Mouse (Mus musculus): ENCODE measurements around the gene Tedc2.

The Tedc2 gene

DNA sequence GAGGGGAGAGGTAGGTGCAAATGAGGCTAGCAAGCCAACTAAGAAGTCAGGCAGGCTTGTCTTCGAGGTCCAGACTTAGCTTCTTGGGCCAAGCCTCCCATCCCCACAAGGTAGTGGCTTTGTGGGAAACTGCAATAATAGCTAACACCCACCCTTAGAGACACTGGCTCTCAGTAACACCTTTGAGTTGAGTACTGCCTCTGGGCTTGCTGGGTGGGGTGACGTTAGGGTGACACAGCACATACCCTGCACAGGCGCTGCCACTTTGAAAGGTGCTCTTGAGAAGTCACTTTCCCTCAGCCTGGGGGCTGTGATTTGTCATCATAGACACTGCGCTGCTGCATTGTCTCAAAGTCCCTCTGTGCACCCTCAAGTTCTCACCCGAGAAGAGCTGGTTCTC lies 26.9 kb downstream of the Tedc2 start:
- no peak for DNase-seq (ENCODE audit: low spot score)

DNA sequence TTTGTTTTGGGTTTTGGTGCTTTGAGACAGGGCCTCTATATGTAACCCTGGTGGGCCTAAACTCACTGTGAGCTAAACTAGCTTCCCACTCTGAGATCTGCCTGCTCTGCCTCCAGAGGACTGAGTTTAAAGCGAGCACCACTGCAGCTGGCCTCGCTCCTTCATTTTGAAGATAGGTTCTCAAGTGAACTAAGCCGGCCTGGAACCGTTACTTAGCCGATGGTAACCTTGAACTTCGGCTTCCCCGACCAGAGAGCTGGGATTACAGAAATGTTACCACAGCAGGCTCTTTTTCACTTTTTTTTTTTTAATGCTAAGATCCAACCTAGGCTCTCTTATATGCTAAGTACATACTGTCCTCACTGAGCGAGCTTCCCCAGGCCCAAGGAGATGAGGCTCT lies 27.4 kb downstream of the Tedc2 start:
- DNase-seq (ENCODE audit: low spot score) = no peak

DNA sequence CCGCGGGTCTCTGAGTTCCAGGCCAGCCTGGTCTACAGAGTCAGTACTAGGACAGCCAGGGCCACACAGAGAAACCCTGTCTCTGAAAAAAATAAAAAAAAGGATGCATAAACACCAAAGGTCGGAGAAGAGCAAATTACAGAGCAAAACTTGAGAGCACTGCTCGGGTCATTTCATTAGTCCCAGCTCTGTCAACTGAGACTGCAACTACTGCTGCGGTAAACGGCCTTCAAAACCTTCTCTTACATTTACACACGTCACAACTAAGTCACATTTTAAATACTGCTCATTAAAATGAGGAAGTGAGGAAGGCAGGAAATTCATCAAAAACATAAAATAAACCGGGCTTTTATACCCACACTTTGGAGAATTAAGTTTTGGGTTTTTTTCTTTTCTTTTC lies 27.8 kb downstream of the Tedc2 start:
- DNase-seq (ENCODE audit: low spot score) = no peak

DNA sequence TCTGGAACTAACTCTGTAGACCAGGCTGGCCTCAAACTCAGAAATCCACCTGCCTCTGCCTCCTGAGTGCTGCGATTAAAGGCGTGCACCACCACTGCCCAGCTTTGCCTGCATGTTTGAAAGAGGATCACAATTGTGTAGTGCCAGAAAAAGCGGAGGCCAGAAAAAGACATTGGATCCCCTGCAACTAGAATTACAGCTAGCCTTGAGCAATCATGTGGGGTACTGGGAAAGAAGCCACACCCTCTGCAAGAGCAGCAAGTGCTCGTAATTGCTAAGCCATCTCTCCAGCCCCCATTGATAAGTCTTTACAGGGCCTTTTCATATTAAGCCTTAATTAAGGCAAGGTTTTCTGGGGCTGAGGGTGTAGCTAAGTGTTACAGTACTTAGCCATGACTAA lies 29.2 kb downstream of the Tedc2 start:
- no peak for DNase-seq (ENCODE audit: low spot score)

DNA sequence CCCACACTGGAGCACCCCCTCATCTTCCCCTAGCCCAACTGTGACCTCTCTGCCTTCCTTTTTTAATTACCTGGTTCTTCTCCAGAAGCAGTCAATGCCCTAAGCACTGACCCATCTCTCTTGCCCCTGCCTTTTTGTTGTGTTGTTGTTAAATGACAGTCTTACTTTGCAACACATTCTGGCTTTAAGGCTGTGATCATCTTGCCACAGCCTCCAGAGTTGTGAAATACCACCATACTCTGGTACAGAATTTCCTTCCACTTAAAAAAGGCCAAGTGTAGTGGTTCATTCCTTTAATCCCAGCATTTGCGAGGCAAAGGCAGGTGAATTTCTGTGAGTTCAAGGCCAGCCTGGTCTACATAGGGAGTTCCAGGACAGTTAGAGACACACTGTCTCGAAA lies 29.7 kb downstream of the Tedc2 start:
- DNase-seq (ENCODE audit: low spot score) = no peak

DNA sequence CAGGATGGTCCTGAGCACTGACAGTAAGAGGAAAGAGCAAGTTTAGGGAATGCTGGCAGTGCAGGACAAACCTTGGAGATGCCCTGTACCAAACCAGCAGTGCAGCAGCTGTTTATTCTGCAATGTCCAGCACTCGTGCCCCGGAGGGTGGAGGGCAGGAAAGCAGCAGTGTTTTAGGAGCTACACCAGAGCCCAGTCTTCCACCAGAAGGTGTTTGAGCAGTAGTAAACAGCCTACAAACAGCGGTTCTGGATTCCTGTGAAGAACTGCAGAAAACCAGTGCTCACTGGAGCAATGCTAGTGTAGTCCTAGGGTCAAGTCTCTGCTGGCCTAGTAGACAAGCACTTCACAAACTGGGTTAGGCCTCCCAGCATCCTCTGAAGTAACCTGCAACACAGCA lies 46.4 kb downstream of the Tedc2 start:
- no peak for DNase-seq (ENCODE audit: low spot score)

DNA sequence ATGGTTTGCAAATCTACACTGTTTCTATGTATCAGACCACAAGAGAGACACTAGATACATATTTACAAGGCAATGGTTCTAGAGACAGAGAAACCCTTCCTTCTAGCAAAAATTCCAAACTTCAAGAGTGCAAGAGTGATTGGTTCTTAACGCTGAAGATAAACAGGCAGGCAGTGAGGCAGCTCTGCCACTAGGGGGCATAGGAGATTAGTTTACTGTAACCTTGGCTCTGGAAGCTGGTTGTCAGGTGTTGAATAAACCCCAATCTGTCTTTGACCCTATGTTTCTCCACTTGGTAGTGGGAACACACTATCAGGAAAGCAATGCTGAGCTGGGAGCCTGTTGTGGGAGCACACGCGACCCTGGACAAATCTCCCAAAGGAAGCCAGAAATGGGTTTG lies 47.2 kb downstream of the Tedc2 start:
- DNase-seq (ENCODE audit: low spot score) = peak; percentile 48

DNA sequence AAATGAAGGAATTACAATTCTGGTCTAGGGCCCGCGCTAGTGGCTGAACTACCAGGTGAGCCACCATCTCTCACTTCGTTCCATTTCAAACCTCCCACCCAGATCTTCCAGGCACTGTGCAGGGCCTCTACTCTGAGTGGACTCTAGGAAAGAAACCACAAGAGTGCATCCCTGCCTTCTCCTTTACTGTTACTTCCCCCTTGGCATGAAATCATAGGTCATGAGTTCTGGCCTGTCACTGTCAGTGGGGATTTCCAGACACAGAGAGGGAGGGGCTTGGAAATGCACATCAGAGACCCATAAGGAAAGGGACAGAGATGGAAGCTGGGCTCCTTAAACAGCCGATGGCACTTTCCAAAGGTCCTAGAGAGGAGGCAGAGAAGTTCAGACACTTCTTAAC lies 48.9 kb downstream of the Tedc2 start:
- no peak for DNase-seq (ENCODE audit: low spot score)

DNA sequence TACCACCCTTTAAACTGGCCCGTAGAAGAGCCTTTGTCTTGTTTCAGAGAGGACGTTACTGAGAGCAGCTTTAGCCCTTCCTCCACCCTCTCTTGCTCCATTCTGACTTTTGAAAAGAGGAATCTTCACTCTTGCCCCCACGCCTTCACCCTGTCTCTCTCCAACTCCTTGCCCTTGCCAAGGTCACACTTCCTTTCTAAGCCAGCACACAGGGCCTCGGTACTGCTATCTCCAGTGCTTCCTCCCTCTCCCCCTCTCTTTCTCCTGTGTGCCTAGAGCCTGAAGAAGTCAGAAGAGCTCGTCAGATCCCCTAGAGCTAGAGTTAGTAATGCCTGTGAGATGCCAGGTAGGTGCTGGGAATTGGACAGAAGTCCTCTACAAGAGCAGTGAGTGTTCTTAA lies 49.9 kb downstream of the Tedc2 start:
- DNase-seq (ENCODE audit: low spot score) = no peak

DNA sequence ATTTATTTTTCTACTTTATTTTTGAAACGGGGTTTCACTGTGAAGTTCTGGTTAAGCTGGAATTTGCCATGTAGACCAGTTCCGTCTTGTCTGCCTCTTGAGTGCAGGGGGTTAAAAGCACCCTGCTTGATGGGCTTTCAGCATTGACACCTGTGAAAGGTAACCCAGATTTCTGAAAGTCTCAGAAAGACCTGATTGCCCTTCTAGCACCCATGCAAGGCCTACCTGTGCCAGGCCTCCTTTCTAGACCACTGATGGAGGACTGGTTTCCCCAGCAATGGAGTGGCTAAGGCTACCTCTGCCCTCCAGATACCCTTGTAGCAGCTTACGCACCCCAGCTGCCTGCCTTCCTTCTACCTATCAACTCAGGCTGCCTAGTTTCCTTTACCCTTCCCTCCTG lies 50.5 kb downstream of the Tedc2 start:
- no peak for DNase-seq (ENCODE audit: low spot score)

DNA sequence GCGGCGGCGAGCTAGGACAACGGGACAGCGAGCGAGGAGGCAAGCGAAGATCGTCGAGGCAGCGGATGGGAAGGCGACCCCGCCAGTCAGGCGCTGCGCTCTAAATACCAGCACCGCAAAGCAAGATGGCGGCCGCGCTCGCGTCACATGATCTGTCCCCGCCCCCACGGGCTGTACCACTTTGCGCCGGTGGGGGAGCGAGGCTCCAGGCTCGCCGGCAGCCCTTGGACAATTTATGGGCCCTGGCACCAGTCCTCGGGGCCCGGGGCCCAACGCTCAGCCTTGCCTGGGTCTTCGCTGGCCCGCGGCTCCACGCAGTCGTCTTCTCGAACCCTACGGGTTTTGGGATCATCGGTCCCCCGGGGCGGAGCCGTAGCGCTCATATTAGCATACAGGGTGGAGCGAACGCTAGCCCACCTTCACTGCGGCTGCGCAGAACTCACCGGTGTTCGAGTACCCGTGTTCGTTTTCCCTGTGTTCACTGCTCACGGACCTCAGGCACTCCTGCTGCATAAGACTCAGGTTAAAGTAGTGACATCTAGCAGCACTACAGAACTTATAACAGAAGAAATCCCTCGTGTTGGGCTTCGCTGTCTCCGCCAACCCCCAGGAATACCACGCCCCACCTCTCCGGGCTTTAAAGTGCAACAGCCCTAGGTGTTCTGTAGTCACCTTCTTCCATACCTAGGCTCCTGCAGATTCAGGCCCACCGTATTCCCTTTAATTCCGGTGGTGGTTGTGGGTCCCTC lies 51.2 kb downstream of the Tedc2 start, which contains the start of gene Atp6v0c:
TSS of gene Atp6v0c (minus strand) at position 386 of the 749 bp plus-strand sequence.
- peak; percentile 92 for DNase-seq (ENCODE audit: low spot score)

DNA sequence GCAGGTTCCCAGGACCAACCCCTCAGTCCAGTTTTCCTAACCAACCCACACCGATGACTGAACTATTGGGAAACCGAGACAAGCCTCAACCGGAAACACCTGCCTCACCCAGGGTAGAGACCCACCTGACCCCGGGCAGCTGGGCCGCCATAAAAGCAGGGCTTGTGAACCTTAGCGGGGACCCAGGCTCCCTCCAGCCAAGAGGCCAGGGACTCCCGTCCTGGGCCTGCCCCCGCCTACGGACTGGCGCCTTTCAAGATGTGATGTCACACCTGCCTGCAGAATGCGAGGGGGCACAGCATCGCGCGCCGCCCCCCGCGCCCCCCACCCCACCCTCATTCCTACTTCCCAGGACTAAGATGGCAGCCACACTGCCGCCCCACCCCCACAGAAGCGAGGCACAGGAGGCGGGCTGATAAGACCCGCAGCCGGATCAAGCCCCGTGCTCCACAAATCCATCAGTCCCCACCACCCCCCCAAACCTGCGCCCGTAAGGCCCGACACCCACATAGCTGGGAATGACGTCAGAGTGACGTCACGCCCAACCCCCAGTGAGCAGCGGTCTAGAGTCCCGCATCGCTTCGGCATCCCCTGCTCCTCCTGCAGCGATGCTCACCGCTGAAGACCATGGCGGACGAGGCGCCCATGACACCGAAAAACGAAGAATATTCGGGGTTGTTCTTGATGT lies 51.9 kb downstream of the Tedc2 start:
- DNase-seq (ENCODE audit: low spot score) = no peak

DNA sequence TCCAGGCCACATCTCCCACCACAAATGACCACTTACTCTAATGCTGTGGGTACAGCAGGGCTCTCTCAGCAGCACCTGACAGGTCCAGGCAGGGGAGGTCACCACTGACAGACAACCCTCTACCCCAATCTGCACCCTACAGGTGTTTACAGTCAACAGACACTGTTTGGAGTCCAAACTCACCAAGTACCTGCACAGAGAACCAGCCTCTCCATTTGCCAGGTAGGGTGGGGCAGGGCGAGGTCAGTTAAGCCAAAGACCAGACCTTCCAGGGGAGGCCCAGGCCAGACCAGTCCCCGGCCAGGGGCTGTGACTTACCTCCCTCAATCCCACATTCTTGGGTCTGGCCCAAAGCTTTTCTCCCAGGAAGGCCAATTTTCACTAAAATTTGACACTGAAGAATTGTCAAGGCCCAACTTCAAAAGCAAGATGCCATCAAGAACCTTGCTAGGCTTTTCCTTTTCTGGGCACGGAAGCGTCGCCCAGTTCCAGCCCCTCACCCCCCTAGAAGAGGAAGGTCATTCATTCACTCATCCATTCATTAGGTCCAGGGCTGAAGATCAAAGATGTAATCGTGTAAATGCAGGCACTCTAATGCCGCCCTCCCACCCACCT lies 52.7 kb downstream of the Tedc2 start:
- no peak for DNase-seq (ENCODE audit: low spot score)

DNA sequence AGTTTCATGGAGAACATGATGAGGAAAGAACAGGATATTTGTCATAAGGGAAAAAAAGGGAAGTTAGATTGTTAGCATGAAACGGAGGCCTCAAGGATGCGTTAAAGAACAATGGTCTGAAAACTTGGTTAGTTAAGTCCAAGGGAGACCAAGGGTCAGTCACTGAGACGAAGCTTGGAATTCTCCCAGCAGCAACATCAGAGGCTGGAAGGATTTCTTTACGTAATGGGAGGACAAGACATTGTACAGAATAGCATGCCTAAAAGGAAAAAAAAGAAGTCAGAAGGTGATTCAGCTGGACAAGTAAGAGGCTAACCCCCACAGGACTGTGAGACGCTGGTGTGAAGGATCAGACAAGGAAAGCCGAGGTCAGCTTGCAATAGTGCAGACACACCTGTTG lies 53.5 kb downstream of the Tedc2 start:
- DNase-seq (ENCODE audit: low spot score) = no peak
